Mouse (Mus musculus) embryonic facial prominence, embryonic 14.5 days (tissue): ENCODE data around the gene Trim25. TPM values are rescaled to one million over a fixed set of nuclear protein-coding genes. Genes with fewer than 3 reads are reported as not detected.

Experiments
- ATAC-seq: fragments of 200-750 bp; cut with Nextera tagmentation; 2 replicates; pipeline ENCODE4 v1.8.0; 2017; ENCODE audit warnings: low read depth, moderate number of reproducible peaks, moderate TSS enrichment
- DNase-seq: peaks from one replicate; pipeline ENCODE4 v3.0.0-alpha.2; 2015; ENCODE audit warnings: low spot score
- H3K27ac ChIP-seq: fragments of 300-500 bp; sonication (generic); replicated peaks from 2 replicates; pipeline ENCODE4 v1.5.1; 2014; ENCODE audit warnings: low read depth, mild to moderate bottlenecking, low read length, moderate library complexity
- H3K27me3 ChIP-seq: fragments of 300-500 bp; sonication (generic); replicated peaks from 2 replicates; pipeline ENCODE4 v1.6.1; 2014; ENCODE audit warnings: low read length; ENCODE audit not compliant: control insufficient read depth, insufficient read depth
- H3K36me3 ChIP-seq: fragments of 300-500 bp; sonication (generic); 2 replicates; pipeline ENCODE4 v1.6.1; 2014; ENCODE audit warnings: low read length, mixed read lengths; ENCODE audit not compliant: control insufficient read depth, insufficient read depth
- H3K4me1 ChIP-seq: fragments of 300-500 bp; sonication (generic); 2 replicates; pipeline ENCODE4 v1.6.1; 2014; ENCODE audit warnings: antibody characterized with exemption, low read length; ENCODE audit not compliant: control insufficient read depth, insufficient read depth
- H3K4me2 ChIP-seq: fragments of 300-500 bp; sonication (generic); 2 replicates; pipeline ENCODE4 v1.6.1; 2014; ENCODE audit warnings: low read depth, mild to moderate bottlenecking, low read length, moderate library complexity, mixed read lengths
- H3K4me3 ChIP-seq: fragments of 300-500 bp; sonication (generic); 2 replicates; pipeline ENCODE4 v1.5.1; 2014; ENCODE audit warnings: low read depth, mild to moderate bottlenecking, low read length
- H3K9ac ChIP-seq: fragments of 300-500 bp; sonication (generic); 2 replicates; pipeline ENCODE4 v1.6.1; 2014; ENCODE audit warnings: low read depth, mild to moderate bottlenecking, low read length, moderate library complexity, mixed read lengths
- H3K9me3 ChIP-seq: fragments of 300-500 bp; sonication (generic); 2 replicates; pipeline ENCODE4 v1.6.1; 2016; ENCODE audit warnings: low read length; ENCODE audit not compliant: control insufficient read depth
- WGBS: fragments of 180-500 bp; shearing (Covaris S2); extraction: QIAGEN DNeasy Blood & Tissue Kit; methylation state at CpG from one replicate; pipeline ENCODE4 v1.1.7; 2014; 5-methylcytosine and 5-hydroxymethylcytosine counted together
- polyA plus RNA-seq: library from polyadenylated mRNA; unstranded; fragments of >200 nt; fragmentation: Nextera tagmentation; extraction: Ambion mirVana; gene quantifications from 2 replicates; pipeline ENCODE4 v1.2.1, GENCODE M21; 2014

Trim25 gene
- polyA plus RNA-seq, 1 experiment from 2014 or later = 9.6 TPM

GRCm38 (mm10) chr11:89058515-89059270 is 59.5 kb downstream of the Trim25 start:
- Histone ChIP-seq H3K27ac (no peak overlapping the region), H3K9ac (peak overlapping the region; percentile 84; the same call in 1 of the 2 replicates), H3K36me3 (peaks cover 8% of the 10 kb centered on the region), H3K9me3 (no peaks in the 10 kb centered on the region), H3K27me3 (no peaks in the 10 kb centered on the region), H3K4me3 (peak overlapping the region; percentile 84), H3K4me1 (peaks cover 13% of the 10 kb centered on the region), H3K4me2 (peak overlapping the region; percentile 93)
- 77% methylated on average over 11 of the region's 11 CpGs for WGBS
- no peak for ATAC-seq
- no peak for DNase-seq

GRCm38 (mm10) chr11:89059919-89060422 is 60.8 kb downstream of the Trim25 start:
- under 1% methylated on average over 27 of the region's 33 CpGs for WGBS
- Histone ChIP-seq H3K4me3 (peak overlapping the region; percentile 84), H3K4me2 (peak overlapping the region; percentile 93), H3K9me3 (no peaks in the 10 kb centered on the region), H3K36me3 (peaks cover under 1% of the 10 kb centered on the region; the same call in 1 of the 2 replicates), H3K27ac (peak overlapping the region; percentile 54), H3K27me3 (no peaks in the 10 kb centered on the region), H3K4me1 (peaks cover 13% of the 10 kb centered on the region), H3K9ac (peak overlapping the region; percentile 84)
- peak; percentile 54 for DNase-seq
- ATAC-seq = peak; percentile 69

- peak overlapping the region; percentile 54; the same call in 1 of the 2 replicates for H3K27ac ChIP-seq
- H3K27me3 ChIP-seq = no peaks in the 10 kb centered on the region
- peak overlapping the region; percentile 84 for H3K4me3 ChIP-seq
- peak overlapping the region; percentile 93 for H3K4me2 ChIP-seq
- H3K9ac ChIP-seq = peak overlapping the region; percentile 84
- no peaks in the 10 kb centered on the region for H3K36me3 ChIP-seq
- H3K4me1 ChIP-seq = peaks cover 13% of the 10 kb centered on the region
- DNase-seq = peak; percentile 95
- ATAC-seq = peak; percentile 94
- H3K9me3 ChIP-seq = no peaks in the 10 kb centered on the region
- under 1% methylated on average over 38 of the region's 63 CpGs for WGBS
Measured at GRCm38 (mm10) chr11:89060423-89061089, 61.4 kb downstream of the Trim25 start.

- Histone ChIP-seq H3K9ac (no peak overlapping the region), H3K27ac (no peak overlapping the region), H3K4me2 (no peak overlapping the region), H3K9me3 (no peaks in the 10 kb centered on the region), H3K4me3 (no peak overlapping the region), H3K27me3 (no peaks in the 10 kb centered on the region), H3K36me3 (no peaks in the 10 kb centered on the region), H3K4me1 (peaks cover 13% of the 10 kb centered on the region)
- ATAC-seq (no peak), DNase-seq (no peak)
- 71% methylated on average over 7 of the region's 7 CpGs for WGBS
Measured at GRCm38 (mm10) chr11:89061362-89061761, 62.2 kb downstream of the Trim25 start.

GRCm38 (mm10) chr11:89064312-89064711 is 65.1 kb downstream of the Trim25 start:
- 82% methylated on average over 6 of the region's 6 CpGs for WGBS
- Histone ChIP-seq H3K9ac (no peak overlapping the region), H3K36me3 (no peaks in the 10 kb centered on the region), H3K27me3 (no peaks in the 10 kb centered on the region), H3K4me2 (no peak overlapping the region), H3K27ac (no peak overlapping the region), H3K4me1 (peaks cover 4% of the 10 kb centered on the region), H3K4me3 (no peak overlapping the region), H3K9me3 (no peaks in the 10 kb centered on the region)
- no peak for ATAC-seq
- DNase-seq = no peak

GRCm38 (mm10) chr11:89065297-89065696 is 66.1 kb downstream of the Trim25 start:
- Histone ChIP-seq H3K27me3 (no peaks in the 10 kb centered on the region), H3K4me3 (no peak overlapping the region), H3K9ac (no peak overlapping the region), H3K36me3 (no peaks in the 10 kb centered on the region), H3K9me3 (no peaks in the 10 kb centered on the region), H3K4me2 (no peak overlapping the region), H3K27ac (no peak overlapping the region), H3K4me1 (no peaks in the 10 kb centered on the region)
- ATAC-seq = no peak
- 93% methylated on average over 3 of the region's 3 CpGs for whole genome bisulfite sequencing
- no peak for DNase-seq

GRCm38 (mm10) chr11:89066126-89066525 is 67.0 kb downstream of the Trim25 start:
- H3K27ac ChIP-seq = no peak overlapping the region
- H3K27me3 ChIP-seq = no peaks in the 10 kb centered on the region
- no peaks in the 10 kb centered on the region for H3K9me3 ChIP-seq
- no peak overlapping the region for H3K9ac ChIP-seq
- H3K36me3 ChIP-seq = no peaks in the 10 kb centered on the region
- WGBS = 77% methylated on average over 6 of the region's 6 CpGs
- no peak for ATAC-seq
- no peaks in the 10 kb centered on the region for H3K4me1 ChIP-seq
- H3K4me3 ChIP-seq = no peak overlapping the region
- no peak overlapping the region for H3K4me2 ChIP-seq
- DNase-seq = no peak

- no peak within 1 kb of the TSS for H3K9ac ChIP-seq
- no peaks in the 10 kb centered on the region for H3K36me3 ChIP-seq
- no peak within 1 kb of the TSS for H3K4me3 ChIP-seq
- H3K4me1 ChIP-seq = no peaks in the 10 kb centered on the region
- ATAC-seq (no peak), DNase-seq (no peak)
- H3K4me2 ChIP-seq = no peak within 1 kb of the TSS
- WGBS = 93% methylated on average over 1 of the region's 1 CpGs
- no peak within 1 kb of the TSS for H3K27ac ChIP-seq
- H3K9me3 ChIP-seq = no peaks in the 10 kb centered on the region
- H3K27me3 ChIP-seq = no peaks in the 10 kb centered on the region
Measured at GRCm38 (mm10) chr11:89066750-89067149, 67.6 kb downstream of the Trim25 start, which contains the start of gene Dgke. Dgke (minus strand) TSS chr11:89066850.
